Mouse (Mus musculus) liver, embryonic 14.5 days (tissue): ENCODE results near the gene Nfe2l1. TPM values are rescaled to one million over a fixed set of nuclear protein-coding genes. Genes with fewer than 3 reads are reported as not detected.

Source experiments
- ATAC-seq: fragments of 200-750 bp; cut with Nextera tagmentation; 2 replicates; pipeline ENCODE4 v1.8.0; 2017; ENCODE audit warnings: moderate number of reproducible peaks, mild to moderate bottlenecking, moderate library complexity; ENCODE audit not compliant: insufficient read depth
- DNase-seq, 3 experiments: peaks; one replicate each; pipeline ENCODE4 v3.0.0-alpha.2; 2012 to 2013; ENCODE audit warnings: low read depth in 3 of 3, low spot score in 3 of 3
- H3K27ac ChIP-seq: fragments of 300-500 bp; sonication (generic); 2 replicates; pipeline ENCODE4 v1.5.1; 2014; ENCODE audit warnings: moderate library complexity, mild to moderate bottlenecking, control low read depth, inconsistent platforms
- H3K27me3 ChIP-seq: fragments of 300-500 bp; sonication (generic); 2 replicates; pipeline ENCODE4 v1.6.1; 2014; ENCODE audit warnings: mild to moderate bottlenecking, low read length, moderate library complexity; ENCODE audit not compliant: control insufficient read depth, insufficient read depth
- H3K36me3 ChIP-seq: fragments of 300-500 bp; sonication (generic); replicated peaks from 2 replicates; pipeline ENCODE4 v1.6.1; 2014; ENCODE audit warnings: low read depth; ENCODE audit not compliant: control insufficient read depth, insufficient read depth
- H3K4me1 ChIP-seq, 2 experiments: fragments of 200-500 bp in 1 of 2; fragments of 300-500 bp in 1 of 2; sonication (generic) in 1 of 2; replicated peaks; 2 replicates each; pipeline ENCODE4 v1.6.1; 2012 to 2014; ENCODE audit warnings: antibody characterized with exemption in 1 of 2, inconsistent platforms in 1 of 2, low read length in 1 of 2; ENCODE audit not compliant: control insufficient read depth in 2 of 2, insufficient read depth in 2 of 2
- H3K4me2 ChIP-seq: fragments of 300-500 bp; sonication (generic); 2 replicates; pipeline ENCODE4 v1.6.1; 2014; ENCODE audit warnings: low read depth, mild to moderate bottlenecking, control low read depth, moderate library complexity
- H3K4me3 ChIP-seq, 2 experiments: fragments of 200-500 bp in 1 of 2; fragments of 300-500 bp in 1 of 2; sonication (generic) in 1 of 2; 2 replicates each; pipeline ENCODE4 v1.5.1; 2012 to 2014; ENCODE audit warnings: low read depth in 2 of 2, low read length in 2 of 2, mild to moderate bottlenecking in 2 of 2, control low read depth in 1 of 2, inconsistent platforms in 1 of 2, moderate library complexity in 1 of 2; ENCODE audit not compliant: insufficient read depth in 1 of 2
- H3K9ac ChIP-seq: fragments of 300-500 bp; sonication (generic); replicated peaks from 2 replicates; pipeline ENCODE4 v1.6.1; 2014; ENCODE audit warnings: mild to moderate bottlenecking, control low read depth, moderate library complexity
- H3K9me3 ChIP-seq: fragments of 300-500 bp; sonication (generic); 2 replicates; pipeline ENCODE4 v1.6.1; 2016; ENCODE audit warnings: low read length, mixed read lengths; ENCODE audit not compliant: control insufficient read depth
- CTCF ChIP-seq: IDR thresholded peaks from 2 replicates; pipeline ENCODE4 v1.5.1; 2016; ENCODE audit warnings: antibody characterized with exemption, low read depth, control low read depth
- EP300 ChIP-seq: IDR thresholded peaks from 2 replicates; pipeline ENCODE4 v1.6.1; 2016; ENCODE audit warnings: antibody characterized with exemption, low read depth
- WGBS: fragments of 180-500 bp; shearing (Covaris S2); extraction: QIAGEN DNeasy Blood & Tissue Kit; methylation state at CpG from one replicate; pipeline ENCODE4 v1.1.7; 2014; ENCODE audit not compliant: insufficient replicate concordance; 5-methylcytosine and 5-hydroxymethylcytosine counted together
- polyA plus RNA-seq, 2 experiments: library from polyadenylated mRNA; depleted of rRNA in 1 of 2; stranded (reverse) in 1 of 2; unstranded in 1 of 2; fragments of >200 nt; fragmentation: Nextera tagmentation in 1 of 2; extraction: Ambion mirVana in 1 of 2; gene quantifications; 2 replicates each; pipeline versions ENCODE4 v1.2.1 to v1.2.3; 2012 to 2014

The Nfe2l1 gene
- polyA plus RNA-seq, 2 experiments: 9.6 to 15.2 TPM

DNA sequence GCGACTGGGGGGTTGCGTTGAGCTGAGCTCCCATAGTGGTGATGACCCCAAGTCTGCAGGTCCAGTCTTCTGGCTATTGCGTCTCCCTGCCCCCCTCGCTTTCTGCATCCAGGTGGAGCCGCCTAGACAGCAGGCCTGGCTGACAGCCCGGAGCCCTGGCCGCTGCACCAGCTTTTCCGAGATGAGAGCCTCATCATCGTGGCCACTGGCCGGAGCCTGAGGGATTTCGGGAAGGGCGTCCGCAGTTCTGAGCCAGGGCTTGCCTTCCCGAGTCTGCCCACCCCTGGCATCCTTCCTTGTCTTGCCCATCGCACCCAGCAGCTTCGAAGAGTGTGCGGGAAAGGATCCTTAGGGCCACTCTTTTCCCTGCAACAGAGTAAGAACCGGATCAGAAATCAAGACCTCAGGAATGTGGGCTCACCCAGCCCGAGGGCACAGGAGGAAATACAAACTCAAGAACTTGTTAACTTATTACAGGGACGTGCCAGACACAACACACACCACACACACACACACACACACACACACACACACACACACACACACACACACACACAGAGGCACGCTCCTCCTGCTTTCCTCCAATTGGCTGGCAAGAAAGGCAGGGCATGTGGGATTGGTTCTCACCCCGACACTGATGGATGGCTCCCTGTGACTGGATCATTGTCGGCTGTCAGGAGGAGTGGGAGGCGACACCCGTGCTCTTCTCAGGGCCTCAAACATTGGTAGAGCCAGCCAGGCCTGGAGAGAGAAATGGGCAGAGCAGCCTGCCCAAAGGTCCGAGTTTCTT is 33.6 kb upstream of the Nfe2l1 start:
- DNase-seq: no peak
- Histone ChIP-seq H3K4me3 (no peak overlapping the region), H3K9me3 (no peaks in the 10 kb centered on the region), H3K36me3 (no peaks in the 10 kb centered on the region), H3K27me3 (no peaks in the 10 kb centered on the region), H3K9ac (no peak overlapping the region), H3K4me2 (no peak overlapping the region), H3K27ac (no peak overlapping the region), H3K4me1 (no peaks in the 10 kb centered on the region)
- WGBS: 37% methylated on average over 26 of the region's 26 CpGs
- TF ChIP-seq CTCF: no peak
- TF ChIP-seq EP300: no peak
- no peak for ATAC-seq

DNA sequence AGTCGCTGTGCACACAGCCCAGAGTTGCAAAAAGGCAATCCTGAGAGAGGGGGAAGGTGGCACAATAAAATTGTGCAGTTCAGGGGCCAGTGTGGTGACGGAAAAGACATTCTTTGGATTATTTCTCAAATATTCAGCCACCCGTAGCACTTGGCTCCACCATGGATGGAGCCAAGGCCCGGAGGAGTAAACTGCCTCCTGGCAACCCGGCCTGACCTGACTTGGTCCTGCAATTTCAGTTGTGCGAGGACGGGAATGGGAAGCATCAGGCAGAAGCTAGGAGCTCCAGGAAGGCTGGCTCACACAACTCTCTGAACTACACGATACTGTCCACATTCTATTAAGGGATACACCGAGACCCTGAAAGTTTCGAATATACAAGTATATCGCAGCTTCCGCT is 32.8 kb upstream of the Nfe2l1 start:
- H3K27me3 ChIP-seq: no peaks in the 10 kb centered on the region
- no peaks in the 10 kb centered on the region for H3K9me3 ChIP-seq
- H3K36me3 ChIP-seq: no peaks in the 10 kb centered on the region
- H3K4me3 ChIP-seq: no peak overlapping the region
- no peak overlapping the region for H3K27ac ChIP-seq
- 77% methylated on average over 12 of the region's 12 CpGs for WGBS
- ATAC-seq (no peak), DNase-seq (no peak)
- TF ChIP-seq EP300 (no peak), CTCF (no peak)
- peak overlapping the region; percentile 69; the same call in 1 of the 2 replicates for H3K4me2 ChIP-seq
- H3K4me1 ChIP-seq: no peaks in the 10 kb centered on the region
- H3K9ac ChIP-seq: no peak overlapping the region

DNA sequence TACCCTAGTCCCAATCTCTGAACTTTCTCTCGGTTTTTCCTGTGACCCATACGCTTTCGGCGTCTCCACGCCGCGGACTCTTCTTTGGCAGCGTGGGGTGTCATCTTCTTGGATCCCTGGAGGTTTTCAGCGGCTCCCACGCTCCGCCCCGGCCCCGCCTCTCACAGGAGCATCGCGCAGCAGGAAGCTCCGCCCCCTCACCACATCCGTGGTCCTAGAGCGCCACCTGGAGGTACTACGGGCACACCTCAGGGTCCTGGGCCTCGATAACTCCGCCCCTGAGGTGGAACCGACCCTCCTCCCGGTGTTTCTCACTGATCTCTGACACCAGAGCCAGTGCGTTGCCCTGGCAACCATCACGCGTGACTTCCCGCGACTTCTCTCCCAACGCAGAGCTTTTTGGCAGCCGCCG is 32.1 kb upstream of the Nfe2l1 start:
- H3K27me3 ChIP-seq: no peaks in the 10 kb centered on the region
- peak; percentile 97 for TF ChIP-seq CTCF
- TF ChIP-seq EP300: no peak
- no peaks in the 10 kb centered on the region for H3K36me3 ChIP-seq
- H3K4me3 ChIP-seq: peak overlapping the region; percentile 35 to 42
- H3K9ac ChIP-seq: no peak overlapping the region
- under 1% methylated on average over 31 of the region's 31 CpGs for WGBS
- H3K4me2 ChIP-seq: peak overlapping the region; percentile 69
- H3K4me1 ChIP-seq: no peaks in the 10 kb centered on the region
- H3K9me3 ChIP-seq: no peaks in the 10 kb centered on the region
- H3K27ac ChIP-seq: no peak overlapping the region
- DNase-seq: peak; percentile 74 to 79 (median 75)
- peak; percentile 82 for ATAC-seq

- Histone ChIP-seq H3K27ac (no peak overlapping the region), H3K36me3 (no peaks in the 10 kb centered on the region), H3K9ac (no peak overlapping the region), H3K4me2 (peak overlapping the region; percentile 69), H3K27me3 (no peaks in the 10 kb centered on the region), H3K9me3 (no peaks in the 10 kb centered on the region), H3K4me1 (no peaks in the 10 kb centered on the region), H3K4me3 (peak overlapping the region; percentile 35 to 42)
- peak; percentile 18; the same call in 1 of the 2 replicates for ATAC-seq
- DNase-seq: no peak
- 1% methylated on average over 20 of the region's 20 CpGs for WGBS
- no peak for TF ChIP-seq EP300
Measured at GRCm38 (mm10) chr11:96861446-96861845, 31.7 kb upstream of the Nfe2l1 start.

DNA sequence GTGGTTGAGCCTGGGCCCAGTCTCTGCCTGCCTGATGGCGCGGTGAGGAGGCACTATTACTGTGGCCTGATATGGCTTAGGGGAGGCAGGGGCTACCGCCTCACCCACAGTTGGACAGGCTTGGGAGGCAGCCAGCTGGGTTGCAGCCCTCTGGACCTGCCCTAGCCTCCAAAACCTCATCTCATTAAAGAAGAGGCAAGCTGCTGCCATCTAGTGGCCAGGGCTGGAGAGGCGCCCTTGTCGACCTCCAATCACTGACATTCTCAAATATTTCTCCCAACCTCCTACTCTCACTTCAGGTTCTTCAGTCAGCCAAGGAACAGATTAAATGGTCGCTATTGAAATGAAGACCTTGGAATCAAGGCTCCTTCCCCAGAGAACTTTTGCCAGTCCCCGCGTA is 30.8 kb upstream of the Nfe2l1 start:
- TF ChIP-seq EP300 (no peak), CTCF (peak; percentile 95)
- H3K4me2 ChIP-seq: no peak overlapping the region
- H3K27me3 ChIP-seq: no peaks in the 10 kb centered on the region
- H3K36me3 ChIP-seq: no peaks in the 10 kb centered on the region
- ATAC-seq (no peak), DNase-seq (peak; percentile 46 to 47 (median 47))
- H3K9me3 ChIP-seq: no peaks in the 10 kb centered on the region
- no peak overlapping the region for H3K9ac ChIP-seq
- H3K27ac ChIP-seq: no peak overlapping the region
- H3K4me3 ChIP-seq: no peak overlapping the region
- no peaks in the 10 kb centered on the region for H3K4me1 ChIP-seq
- 7% methylated on average over 8 of the region's 8 CpGs for WGBS
